Mouse (Mus musculus) bone marrow macrophage, adult 2 months (primary cell): Measurements from ENCODE around the gene Btd. TPM values are rescaled to one million over a fixed set of nuclear protein-coding genes. Genes with fewer than 3 reads are reported as not detected.

Source experiments
- H3K27ac ChIP-seq: 2 replicates; pipeline ENCODE4 v1.5.1; 2012; ENCODE audit warnings: low read depth, low read length; ENCODE audit not compliant: insufficient read depth
- H3K4me1 ChIP-seq: 2 replicates; pipeline ENCODE4 v1.6.1; 2012; ENCODE audit warnings: low read length; ENCODE audit not compliant: control insufficient read depth, insufficient read depth
- H3K4me3 ChIP-seq: 2 replicates; pipeline ENCODE4 v1.5.1; 2012; ENCODE audit warnings: mild to moderate bottlenecking, low read length, moderate library complexity; ENCODE audit not compliant: insufficient read depth
- CTCF ChIP-seq: IDR thresholded peaks from 2 replicates; pipeline ENCODE4 v1.5.1; 2012; ENCODE audit warnings: low read depth, mild to moderate bottlenecking, low read length, moderate library complexity
- POLR2A ChIP-seq: IDR thresholded peaks from 2 replicates; pipeline ENCODE4 v1.6.1; 2012; ENCODE audit warnings: mild to moderate bottlenecking, low read depth, low read length, borderline replicate concordance
- polyA plus RNA-seq: library from polyadenylated mRNA; stranded (reverse); fragments of >200 nt; gene quantifications from 2 replicates; pipeline ENCODE4 v1.2.4, GENCODE M21; 2012; ENCODE audit not compliant: missing spikeins, insufficient read depth, insufficient read length

The Btd gene
- polyA plus RNA-seq, 1 experiment, result 14.2 TPM

DNA sequence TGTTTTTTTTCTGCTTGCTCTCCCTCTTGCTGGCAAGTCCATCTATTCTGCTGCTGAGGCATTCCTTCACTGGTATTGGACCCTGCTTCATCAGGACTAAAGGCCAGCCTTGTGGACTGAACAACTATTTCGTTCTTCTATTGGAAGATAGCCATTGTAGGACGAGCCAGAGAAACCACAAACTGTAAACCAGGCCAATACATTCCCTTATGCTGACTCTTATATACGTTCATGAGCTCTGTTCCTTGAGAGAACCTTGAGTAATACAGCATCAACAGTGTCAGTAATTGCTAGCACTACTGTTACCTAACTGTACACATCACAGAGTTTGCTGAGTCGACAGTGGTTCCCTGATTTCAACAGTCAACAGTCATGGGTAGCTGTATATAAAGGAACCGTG is 27.2 kb upstream of the Btd start:
- peaks cover 7% of the 10 kb centered on the region for H3K4me1 ChIP-seq
- TF ChIP-seq POLR2A (no peak), CTCF (no peak)
- no peak overlapping the region for H3K4me3 ChIP-seq
- no peak overlapping the region for H3K27ac ChIP-seq

- no peak overlapping the region for H3K4me3 ChIP-seq
- peaks cover 2% of the 10 kb centered on the region for H3K4me1 ChIP-seq
- no peak overlapping the region for H3K27ac ChIP-seq
- TF ChIP-seq POLR2A (no peak), CTCF (no peak)
These were observed 23.6 kb upstream of the Btd start for GRCm38 (mm10) chr14:31617204-31617603.

GRCm38 (mm10) chr14:31617997-31618396 is 22.8 kb upstream of the Btd start:
- no peak overlapping the region for H3K27ac ChIP-seq
- no peak for TF ChIP-seq CTCF
- TF ChIP-seq POLR2A, result no peak
- H3K4me1 ChIP-seq, result peaks cover 2% of the 10 kb centered on the region

DNA sequence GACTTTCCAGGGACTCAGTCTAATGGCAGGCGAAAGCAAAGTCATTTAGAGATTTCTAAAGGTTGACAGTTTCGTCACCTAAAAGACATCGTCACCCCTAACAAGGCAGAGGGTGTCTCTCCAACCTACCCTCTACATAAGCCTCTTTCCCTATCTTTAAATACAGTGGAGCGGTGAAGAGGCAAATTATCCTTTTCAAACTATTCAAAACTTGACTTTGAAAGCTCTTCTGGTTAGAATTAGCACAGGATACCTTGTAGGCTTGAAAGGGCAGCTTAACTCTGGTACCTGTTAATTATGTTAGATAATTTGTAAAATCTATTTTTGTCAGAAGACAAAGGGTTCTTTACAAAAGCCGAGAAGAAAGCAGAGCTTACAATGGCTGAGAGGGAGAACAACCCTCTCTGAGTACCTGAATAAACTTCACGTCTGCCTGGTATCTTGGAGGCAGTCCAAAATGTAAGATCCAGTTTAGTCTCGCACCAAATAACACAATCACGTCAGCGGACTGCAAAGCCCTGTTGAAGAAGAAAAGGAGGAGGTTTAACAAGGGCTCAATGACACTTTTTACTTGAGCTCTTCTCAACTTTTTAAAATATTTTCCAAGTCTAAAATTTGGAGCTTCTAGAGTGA is 20.1 kb upstream of the Btd start:
- 0 out of 2 replicates have a peak, but pooled peaks cover 2% of the 10 kb centered on the region for H3K4me1 ChIP-seq
- no peak overlapping the region for H3K27ac ChIP-seq
- H3K4me3 ChIP-seq, result no peak overlapping the region
- no peak for TF ChIP-seq POLR2A
- no peak for TF ChIP-seq CTCF

More at GRCm38 (mm10) chr14:31617997-31618396, 22.8 kb upstream of the Btd start:
- H3K4me3 ChIP-seq, result no peak overlapping the region

DNA sequence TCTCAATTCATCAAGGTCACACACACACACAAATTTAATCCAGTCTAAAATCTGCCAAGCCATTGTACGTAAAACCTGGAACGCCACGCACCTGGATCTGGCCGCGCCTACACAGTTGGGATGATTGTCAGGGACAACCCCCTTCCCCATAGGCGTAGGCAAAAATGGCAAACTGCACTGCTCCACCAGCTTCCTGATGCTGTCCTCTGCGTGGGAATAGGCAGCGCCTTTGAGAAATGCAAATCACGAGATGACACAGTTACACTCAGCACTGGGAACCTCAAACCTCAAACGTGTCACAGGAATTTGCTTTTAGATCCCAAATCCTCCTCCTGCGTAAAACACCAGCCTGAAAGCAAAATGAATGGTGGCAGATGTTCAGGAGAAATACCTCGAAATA is 18.1 kb upstream of the Btd start:
- H3K4me1 ChIP-seq, result 0 out of 2 replicates have a peak, but pooled peaks cover 2% of the 10 kb centered on the region
- H3K27ac ChIP-seq, result no peak overlapping the region

GRCm38 (mm10) chr14:31630677-31631076 is 10.2 kb upstream of the Btd start:
- Histone ChIP-seq H3K4me3 (no peak overlapping the region), H3K27ac (no peak overlapping the region)
- TF ChIP-seq POLR2A (no peak), CTCF (no peak)

More for the DNA sequence above, 18.1 kb upstream of the Btd start:
- H3K4me3 ChIP-seq, result no peak overlapping the region
- TF ChIP-seq CTCF (no peak), POLR2A (no peak)

DNA sequence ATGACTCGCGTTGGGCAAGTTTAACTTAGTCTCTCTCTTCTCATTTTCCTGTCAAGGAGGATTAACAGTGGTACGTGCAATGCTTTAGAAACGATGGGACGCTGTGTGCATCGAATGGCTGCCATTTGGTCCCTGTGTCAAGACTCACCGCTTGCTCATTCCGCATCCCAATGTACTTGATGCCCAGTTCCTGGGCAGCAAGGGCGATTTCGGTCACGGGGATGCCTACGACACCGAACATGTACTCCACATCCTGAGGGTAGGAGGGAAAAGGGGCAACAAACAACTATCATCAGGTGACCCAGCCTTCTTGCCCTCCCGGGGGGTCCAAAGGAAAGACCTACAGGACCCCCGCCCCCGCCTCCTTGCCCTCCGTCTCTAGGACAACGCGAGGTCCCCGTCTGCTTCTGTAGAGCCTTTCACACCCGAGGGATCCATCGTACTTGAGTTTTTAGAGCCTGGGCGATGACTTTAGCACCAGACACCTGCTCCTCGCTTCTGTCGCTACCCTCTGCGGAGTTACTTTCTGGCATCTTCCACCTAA is 410 bp upstream of the Btd start, which contains the start of gene Gm49387:
TSS of gene Gm49387 (minus strand) at position 533 of the 544 bp plus-strand sequence.
- H3K4me1 ChIP-seq, result peaks cover 6% of the 10 kb centered on the region
- peak within 1 kb of the TSS; percentile 83 for H3K4me3 ChIP-seq
- H3K27ac ChIP-seq, result peak within 1 kb of the TSS; percentile 81
- TF ChIP-seq CTCF (no peak), POLR2A (no peak)

More at GRCm38 (mm10) chr14:31630677-31631076, 10.2 kb upstream of the Btd start:
- H3K4me1 ChIP-seq, result no peaks in the 10 kb centered on the region

DNA sequence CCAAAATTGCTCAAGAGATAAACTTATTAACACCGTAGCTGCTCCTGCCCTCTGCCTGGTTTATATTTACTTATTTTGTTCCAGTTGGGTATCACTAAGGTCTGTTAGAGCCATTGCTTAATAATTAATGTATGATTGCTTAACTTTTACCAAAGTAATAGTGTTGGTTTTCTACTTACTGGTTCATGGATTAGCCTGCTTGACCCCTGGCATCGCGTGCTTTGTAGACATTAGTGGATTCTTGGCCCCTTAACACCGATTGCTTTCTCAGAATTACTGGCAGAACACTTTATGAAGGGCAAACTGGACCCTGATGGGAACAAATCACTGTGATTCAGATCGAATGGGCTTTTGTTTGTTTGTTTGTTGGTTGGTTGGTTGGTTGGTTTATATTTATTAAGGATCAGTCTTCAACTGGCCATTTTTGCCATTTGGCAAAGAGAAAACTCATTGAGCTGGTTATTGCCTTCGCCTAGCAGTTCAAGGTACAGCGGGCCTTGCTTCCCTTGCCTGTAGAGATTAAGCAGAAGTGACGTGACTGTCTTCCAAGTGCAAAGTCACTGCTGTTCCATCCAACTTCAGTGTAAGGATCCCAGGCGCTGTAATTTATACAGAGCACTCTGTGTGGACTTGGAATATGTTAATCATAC is 803 bp downstream of the Btd start:
- peaks cover 6% of the 10 kb centered on the region for H3K4me1 ChIP-seq
- H3K27ac ChIP-seq, result peak overlapping the region; percentile 34

DNA sequence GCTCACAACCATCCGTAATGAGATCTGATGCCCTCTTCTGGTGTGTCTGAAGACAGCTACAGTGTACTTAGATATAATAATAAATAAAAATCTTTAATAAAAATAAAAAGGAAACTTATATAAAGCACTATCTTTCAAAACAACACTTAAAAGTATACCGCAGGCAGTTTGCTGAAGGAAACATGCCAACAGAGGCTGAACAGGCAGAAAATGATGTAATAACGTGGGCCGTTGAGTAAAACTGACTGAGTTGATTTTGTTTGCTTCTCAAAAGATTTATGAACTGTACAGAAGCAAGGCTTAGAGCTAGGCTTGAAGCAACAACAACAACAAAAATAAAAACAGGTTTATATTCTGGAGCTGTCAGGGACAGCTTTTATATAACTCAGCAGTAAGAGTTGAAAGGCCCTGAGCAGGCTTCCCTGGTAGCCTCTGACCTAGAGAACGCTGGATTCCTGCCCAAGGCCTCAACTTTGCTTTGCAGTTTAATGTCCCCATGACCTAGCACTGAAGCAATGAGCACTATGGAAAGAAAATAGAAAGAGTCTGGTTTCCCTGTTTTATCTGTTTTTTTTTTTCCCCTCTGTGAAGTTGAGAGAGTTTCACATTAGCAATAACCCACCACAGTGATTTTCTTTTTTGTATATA is 3.5 kb downstream of the Btd start:
- TF ChIP-seq POLR2A (no peak), CTCF (no peak)
- Histone ChIP-seq H3K27ac (no peak overlapping the region), H3K4me3 (no peak overlapping the region), H3K4me1 (peaks cover 6% of the 10 kb centered on the region)

More for the DNA sequence above, 803 bp downstream of the Btd start:
- H3K4me3 ChIP-seq, result peak overlapping the region; percentile 83
- TF ChIP-seq POLR2A (no peak), CTCF (no peak)
